Mouse (Mus musculus): Measurements from ENCODE around the gene Lama2. TPM values are rescaled to one million over a fixed set of nuclear protein-coding genes. Genes with fewer than 3 reads are reported as not detected.

The Lama2 gene
- polyA plus RNA-seq, 1 experiment from 2014 or later: 21.3 TPM

- Histone ChIP-seq H3K4me1 (no peaks in the 10 kb centered on the region), H3K4me3 (no peak overlapping the region), H3K4me2 (replicated peaks) (no peak overlapping the region), H3K36me3 (no peaks in the 10 kb centered on the region), H3K27me3 (no peaks in the 10 kb centered on the region), H3K9ac (no peak overlapping the region), H3K27ac (no peak overlapping the region), H3K9me3 (no peaks in the 10 kb centered on the region)
- 80% methylated on average over 2 of the region's 2 CpGs for WGBS
- no peak for ATAC-seq (ENCODE audit: insufficient number of reproducible peaks, insufficient read depth, low FRiP score, low TSS enrichment)
Measured at GRCm38 (mm10) chr10:27533217-27533616, 86.3 kb downstream of the Lama2 start.

DNA sequence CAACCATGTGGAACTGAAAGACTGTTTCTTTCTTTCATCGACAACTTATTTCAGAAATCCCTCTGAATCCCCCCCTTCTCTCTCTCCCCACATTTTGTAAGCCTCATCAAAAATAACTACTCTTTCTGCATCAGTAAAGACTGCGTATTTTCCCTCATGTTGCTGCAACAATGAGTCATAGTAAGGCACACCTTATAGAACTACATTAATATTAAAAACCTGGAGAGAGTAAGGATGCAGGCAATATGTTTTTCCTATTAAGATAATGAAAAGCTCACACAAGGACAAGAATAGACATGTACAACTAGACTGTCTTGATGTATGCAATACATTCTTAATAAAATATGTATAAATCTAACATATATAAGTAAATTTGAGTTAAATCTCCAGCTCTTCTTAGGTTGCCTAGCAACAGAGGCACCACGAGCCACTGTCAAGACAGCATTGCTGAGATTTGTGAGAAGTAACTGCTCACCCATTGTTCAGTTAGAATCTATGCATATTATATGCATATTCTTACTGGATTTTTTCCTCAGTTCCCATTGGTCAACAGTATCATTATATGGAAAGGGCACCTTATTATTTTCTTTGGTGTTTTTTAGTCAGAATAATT is 110.6 kb downstream of the Lama2 start:
- no peaks in the 10 kb centered on the region for H3K27me3 ChIP-seq
- H3K4me1 ChIP-seq: no peaks in the 10 kb centered on the region
- no peak for ATAC-seq (ENCODE audit: insufficient number of reproducible peaks, insufficient read depth, low FRiP score, low TSS enrichment)

GRCm38 (mm10) chr10:27500863-27501262 is 118.7 kb downstream of the Lama2 start:
- H3K9me3 ChIP-seq: no peaks in the 10 kb centered on the region
- no peak overlapping the region for H3K4me3 ChIP-seq
- no peak overlapping the region for H3K4me2 ChIP-seq (replicated peaks)
- no peak for ATAC-seq (ENCODE audit: insufficient number of reproducible peaks, insufficient read depth, low FRiP score, low TSS enrichment)
- H3K36me3 ChIP-seq: no peaks in the 10 kb centered on the region
- H3K27me3 ChIP-seq: no peaks in the 10 kb centered on the region
- 72% methylated on average over 3 of the region's 3 CpGs for WGBS
- H3K27ac ChIP-seq: no peak overlapping the region
- 0 out of 2 replicates have a peak, but pooled peaks cover 3% of the 10 kb centered on the region for H3K4me1 ChIP-seq
- no peak overlapping the region for H3K9ac ChIP-seq

More for the DNA sequence above, 110.6 kb downstream of the Lama2 start:
- Histone ChIP-seq H3K9ac (no peak overlapping the region), H3K36me3 (no peaks in the 10 kb centered on the region), H3K9me3 (no peaks in the 10 kb centered on the region), H3K4me2 (replicated peaks) (no peak overlapping the region), H3K4me3 (no peak overlapping the region), H3K27ac (no peak overlapping the region)
- WGBS: 87% methylated on average over 3 of the region's 3 CpGs

- Histone ChIP-seq H3K4me3 (no peak overlapping the region), H3K4me1 (peaks cover 3% of the 10 kb centered on the region; the same call in 1 of the 2 replicates), H3K36me3 (no peaks in the 10 kb centered on the region), H3K9ac (no peak overlapping the region), H3K27me3 (no peaks in the 10 kb centered on the region), H3K9me3 (no peaks in the 10 kb centered on the region), H3K27ac (no peak overlapping the region), H3K4me2 (replicated peaks) (no peak overlapping the region)
- WGBS: 93% methylated on average over 1 of the region's 1 CpGs
- ATAC-seq (ENCODE audit: insufficient number of reproducible peaks, insufficient read depth, low FRiP score, low TSS enrichment): no peak
Measured at GRCm38 (mm10) chr10:27488452-27488851, 131.1 kb downstream of the Lama2 start.

- no peak overlapping the region for H3K4me3 ChIP-seq
- 0 out of 2 replicates have a peak, but pooled peaks have one; percentile 28 for ATAC-seq (ENCODE audit: insufficient number of reproducible peaks, insufficient read depth, low FRiP score, low TSS enrichment)
- 30% methylated on average over 1 of the region's 1 CpGs for WGBS
- H3K9me3 ChIP-seq: no peaks in the 10 kb centered on the region
- H3K27me3 ChIP-seq: no peaks in the 10 kb centered on the region
- H3K9ac ChIP-seq: no peak overlapping the region
- H3K4me2 ChIP-seq (replicated peaks): no peak overlapping the region
- H3K27ac ChIP-seq: no peak overlapping the region
- no peaks in the 10 kb centered on the region for H3K36me3 ChIP-seq
- peaks cover 3% of the 10 kb centered on the region; the same call in 1 of the 2 replicates for H3K4me1 ChIP-seq
Measured at GRCm38 (mm10) chr10:27484041-27484440, 135.5 kb downstream of the Lama2 start.

DNA sequence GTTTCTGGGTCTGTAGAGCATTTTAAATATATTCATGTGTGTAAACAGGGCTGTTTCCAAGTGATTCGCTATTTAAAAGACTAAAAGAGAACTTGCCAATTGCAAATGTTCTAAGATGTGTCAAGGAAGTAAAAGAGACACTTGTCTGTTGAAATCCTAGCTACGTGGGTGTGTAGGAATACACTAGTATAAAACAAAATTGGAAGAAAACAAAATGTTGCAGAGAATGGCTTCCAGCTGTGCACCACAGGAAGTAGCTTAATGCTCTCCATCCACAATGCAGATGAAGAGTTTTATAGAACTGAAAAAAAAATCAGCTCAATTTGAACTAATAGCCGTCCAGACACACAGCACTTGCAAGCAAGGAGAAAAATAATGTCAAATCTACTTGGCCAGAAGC is 144.0 kb downstream of the Lama2 start:
- Histone ChIP-seq H3K36me3 (no peaks in the 10 kb centered on the region), H3K4me1 (0 out of 2 replicates have a peak, but pooled peaks cover 7% of the 10 kb centered on the region), H3K4me2 (replicated peaks) (no peak overlapping the region), H3K27me3 (no peaks in the 10 kb centered on the region), H3K9ac (no peak overlapping the region), H3K4me3 (no peak overlapping the region), H3K9me3 (no peaks in the 10 kb centered on the region), H3K27ac (no peak overlapping the region)
- whole genome bisulfite sequencing: 26% methylated on average over 3 of the region's 3 CpGs
- ATAC-seq (ENCODE audit: insufficient number of reproducible peaks, insufficient read depth, low FRiP score, low TSS enrichment): no peak

- no peak overlapping the region for H3K27ac ChIP-seq
- no peak overlapping the region for H3K4me2 ChIP-seq (replicated peaks)
- H3K9me3 ChIP-seq: no peaks in the 10 kb centered on the region
- WGBS: 89% methylated on average over 1 of the region's 1 CpGs
- H3K36me3 ChIP-seq: no peaks in the 10 kb centered on the region
- no peak overlapping the region for H3K4me3 ChIP-seq
- no peaks in the 10 kb centered on the region for H3K27me3 ChIP-seq
- ATAC-seq (ENCODE audit: insufficient number of reproducible peaks, insufficient read depth, low FRiP score, low TSS enrichment): no peak
- H3K4me1 ChIP-seq: no peaks in the 10 kb centered on the region
- no peak overlapping the region for H3K9ac ChIP-seq
Measured at GRCm38 (mm10) chr10:27468274-27468673, 151.3 kb downstream of the Lama2 start.

- WGBS: 66% methylated on average over 5 of the region's 5 CpGs
- no peak overlapping the region for H3K4me2 ChIP-seq (replicated peaks)
- no peaks in the 10 kb centered on the region for H3K36me3 ChIP-seq
- no peak overlapping the region for H3K27ac ChIP-seq
- H3K4me1 ChIP-seq: peaks cover 4% of the 10 kb centered on the region; the same call in 1 of the 2 replicates
- H3K4me3 ChIP-seq: no peak overlapping the region
- no peak overlapping the region for H3K9ac ChIP-seq
- no peaks in the 10 kb centered on the region for H3K9me3 ChIP-seq
- H3K27me3 ChIP-seq: no peaks in the 10 kb centered on the region
- ATAC-seq (ENCODE audit: insufficient number of reproducible peaks, insufficient read depth, low FRiP score, low TSS enrichment): 0 out of 2 replicates have a peak, but pooled peaks have one; percentile 47
Measured at GRCm38 (mm10) chr10:27413583-27414465, 205.7 kb downstream of the Lama2 start.

GRCm38 (mm10) chr10:27390753-27391152 is 228.8 kb downstream of the Lama2 start:
- no peak for ATAC-seq (ENCODE audit: insufficient number of reproducible peaks, insufficient read depth, low FRiP score, low TSS enrichment)
- Histone ChIP-seq H3K27me3 (no peaks in the 10 kb centered on the region), H3K4me3 (no peak overlapping the region), H3K36me3 (no peaks in the 10 kb centered on the region), H3K27ac (no peak overlapping the region), H3K4me1 (no peaks in the 10 kb centered on the region), H3K9ac (no peak overlapping the region), H3K4me2 (replicated peaks) (no peak overlapping the region), H3K9me3 (no peaks in the 10 kb centered on the region)
- WGBS: 79% methylated on average over 1 of the region's 1 CpGs

- no peak overlapping the region for H3K27ac ChIP-seq
- H3K9ac ChIP-seq: no peak overlapping the region
- WGBS: 29% methylated on average over 1 of the region's 1 CpGs
- H3K4me2 ChIP-seq (replicated peaks): no peak overlapping the region
- H3K4me1 ChIP-seq: no peaks in the 10 kb centered on the region
- H3K9me3 ChIP-seq: no peaks in the 10 kb centered on the region
- no peak for ATAC-seq (ENCODE audit: insufficient number of reproducible peaks, insufficient read depth, low FRiP score, low TSS enrichment)
- H3K4me3 ChIP-seq: no peak overlapping the region
- no peaks in the 10 kb centered on the region for H3K27me3 ChIP-seq
- H3K36me3 ChIP-seq: no peaks in the 10 kb centered on the region
Measured at GRCm38 (mm10) chr10:27387531-27387930, 232.0 kb downstream of the Lama2 start.

DNA sequence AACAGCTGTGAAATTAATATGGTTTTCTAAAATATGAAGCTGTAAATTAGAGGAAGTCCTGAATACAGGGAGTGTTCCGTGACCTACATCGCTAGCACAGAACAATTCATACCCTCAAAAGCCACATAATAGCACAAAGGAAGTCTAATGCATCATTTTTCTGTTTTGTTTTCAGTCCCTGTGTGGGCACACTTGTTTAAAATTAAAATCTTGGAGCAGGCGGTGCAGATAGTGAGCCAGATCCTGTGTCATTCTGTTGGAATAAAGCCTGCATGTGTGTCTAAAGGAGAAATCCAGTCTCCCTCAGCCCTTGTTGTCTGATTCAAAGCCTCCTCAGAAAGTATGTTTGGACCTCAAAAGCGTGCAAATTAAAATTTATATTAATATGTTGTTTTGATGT is 234.9 kb downstream of the Lama2 start:
- Histone ChIP-seq H3K27ac (no peak overlapping the region), H3K9ac (no peak overlapping the region), H3K27me3 (no peaks in the 10 kb centered on the region), H3K9me3 (no peaks in the 10 kb centered on the region), H3K4me1 (no peaks in the 10 kb centered on the region), H3K4me3 (no peak overlapping the region), H3K4me2 (replicated peaks) (no peak overlapping the region), H3K36me3 (no peaks in the 10 kb centered on the region)
- 81% methylated on average over 4 of the region's 4 CpGs for WGBS
- no peak for ATAC-seq (ENCODE audit: insufficient number of reproducible peaks, insufficient read depth, low FRiP score, low TSS enrichment)

All from embryonic facial prominence, embryonic 12.5 days (tissue).